Mouse (Mus musculus): Measurements from ENCODE around the gene Ctdsp1.

Gene Ctdsp1

GRCm38 (mm10) chr1:74390924-74391748, at the start of gene Ctdsp1:
Gene Ctdsp1 (plus strand): TSS chr1:74391509.
- DNase-seq, result peak; percentile 96

DNA sequence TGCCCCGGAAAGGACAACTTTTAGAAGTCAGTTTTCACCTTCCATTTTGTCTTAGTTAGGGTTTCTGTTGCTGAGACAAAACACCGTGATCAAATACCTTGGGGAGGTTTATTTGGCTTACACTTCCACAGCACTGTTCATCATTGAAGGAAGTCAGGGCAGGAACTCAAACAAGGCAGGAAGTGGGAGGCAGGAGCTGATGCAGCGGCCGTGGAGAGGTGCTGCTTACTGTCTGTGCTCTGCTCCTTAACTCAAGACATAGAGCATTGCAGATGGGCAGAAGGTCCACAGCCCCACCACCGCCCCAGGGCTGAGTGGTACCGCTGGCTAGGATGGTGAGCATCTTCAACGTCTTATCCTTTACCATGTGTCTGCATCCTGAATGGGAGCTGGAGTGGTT, 49.4 kb upstream of the Ctdsp1 start:
- DNase-seq, result no peak

DNA sequence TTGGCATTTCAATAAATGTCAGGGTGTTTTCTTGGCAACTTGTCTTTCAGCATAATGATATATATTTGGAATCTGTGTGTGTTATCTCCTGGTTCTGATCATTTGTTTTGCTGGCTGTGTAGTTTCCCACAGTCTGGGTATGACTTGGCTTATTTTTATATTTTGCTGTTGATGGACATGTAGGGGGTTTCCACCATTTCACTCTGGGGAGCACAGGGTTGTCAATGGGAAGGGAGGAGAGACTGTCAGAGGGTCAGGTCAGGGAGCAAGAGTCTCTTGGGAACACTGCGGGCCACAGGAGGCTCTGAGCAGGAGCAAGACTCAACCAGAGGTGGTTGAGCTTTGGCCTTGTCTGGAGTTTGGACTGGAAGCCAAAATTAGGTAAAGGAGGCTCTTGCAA, 49.0 kb upstream of the Ctdsp1 start:
- no peak for DNase-seq

DNA sequence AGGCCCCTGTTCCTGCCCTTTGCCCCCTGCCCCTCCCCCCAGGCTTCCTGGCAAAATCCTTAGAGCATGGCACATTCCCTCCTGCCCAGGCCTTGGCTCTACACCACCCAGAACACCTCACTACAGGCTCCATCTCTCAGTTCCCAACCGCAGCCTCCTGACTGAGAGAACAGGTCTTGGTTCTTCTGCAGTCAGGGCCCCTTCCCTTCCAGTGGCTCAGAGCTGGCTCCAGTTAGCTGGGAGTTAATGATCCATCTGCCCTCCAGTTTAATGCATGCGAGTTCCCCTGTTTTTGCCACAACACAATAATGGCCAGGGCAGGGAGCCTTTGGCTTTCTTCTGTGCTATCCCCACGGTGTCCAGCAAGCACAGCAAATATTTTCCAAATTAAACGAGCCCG, 48.1 kb upstream of the Ctdsp1 start:
- DNase-seq, result no peak

DNA sequence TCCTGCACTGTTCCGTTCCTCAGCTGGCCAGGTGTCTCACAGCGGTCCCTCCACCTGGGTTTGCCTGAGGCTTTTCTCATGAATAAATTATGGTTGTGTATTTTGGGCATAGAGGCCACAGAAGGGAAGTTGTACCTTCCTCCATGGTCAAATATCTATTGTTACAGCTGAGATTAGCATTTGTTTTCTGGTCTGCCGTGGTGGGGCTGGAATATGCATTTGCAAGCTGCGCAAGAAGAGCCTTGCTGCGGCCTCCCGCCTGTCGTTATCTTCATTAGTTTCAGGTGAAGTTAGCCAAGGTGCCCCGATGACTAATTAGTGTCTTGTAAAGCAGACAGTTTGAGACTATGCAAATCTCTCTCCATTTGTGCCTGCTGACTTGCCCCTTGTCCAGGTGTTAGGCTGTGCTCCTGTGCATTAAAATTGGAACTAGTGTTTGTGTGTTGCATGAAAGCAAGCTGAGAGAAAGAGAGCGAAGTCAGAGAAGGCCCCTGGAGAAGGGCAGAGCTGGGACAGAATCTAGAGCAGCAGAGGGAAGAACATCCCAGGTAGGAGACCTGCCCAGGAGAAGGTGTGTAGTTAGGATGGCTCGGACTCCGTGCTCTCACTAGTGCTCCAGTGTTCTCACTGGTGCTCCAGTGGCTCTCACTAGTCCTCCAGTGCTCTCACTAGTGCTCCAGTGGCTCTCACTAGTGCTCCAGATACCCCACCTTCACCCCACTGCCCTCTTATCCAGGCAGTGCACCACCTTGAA, 47.0 kb upstream of the Ctdsp1 start:
- DNase-seq, result no peak

GRCm38 (mm10) chr1:74351185-74351769, 40.0 kb upstream of the Ctdsp1 start:
- DNase-seq, result no peak

DNA sequence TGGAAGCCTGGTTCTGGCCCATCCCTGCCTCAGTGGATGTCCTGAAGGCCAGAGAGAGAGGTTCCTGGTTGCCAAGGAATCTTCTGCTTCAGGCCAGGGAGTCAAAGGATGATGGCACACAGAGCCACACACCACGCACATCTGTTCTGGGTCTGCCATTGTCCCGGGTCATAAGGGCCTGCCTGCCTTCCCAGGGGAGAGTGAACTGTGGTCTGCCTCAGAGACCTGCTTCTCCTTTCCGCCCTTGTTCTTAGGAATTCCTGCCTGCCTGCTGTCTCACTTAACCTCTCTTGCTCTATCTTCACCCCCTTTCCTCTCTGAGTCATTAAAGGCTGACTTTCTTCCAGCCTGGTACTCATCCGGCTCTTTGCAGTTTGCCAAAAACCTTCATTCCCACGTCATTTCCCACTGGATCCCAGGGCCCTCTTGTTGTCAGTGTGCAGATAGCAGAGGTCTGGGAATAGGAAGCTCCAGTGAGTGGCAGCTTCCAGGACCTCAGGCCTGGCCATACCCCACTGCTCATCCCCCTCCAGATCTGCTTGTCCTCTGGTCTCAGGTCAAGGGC, 38.7 kb upstream of the Ctdsp1 start:
- no peak for DNase-seq

DNA sequence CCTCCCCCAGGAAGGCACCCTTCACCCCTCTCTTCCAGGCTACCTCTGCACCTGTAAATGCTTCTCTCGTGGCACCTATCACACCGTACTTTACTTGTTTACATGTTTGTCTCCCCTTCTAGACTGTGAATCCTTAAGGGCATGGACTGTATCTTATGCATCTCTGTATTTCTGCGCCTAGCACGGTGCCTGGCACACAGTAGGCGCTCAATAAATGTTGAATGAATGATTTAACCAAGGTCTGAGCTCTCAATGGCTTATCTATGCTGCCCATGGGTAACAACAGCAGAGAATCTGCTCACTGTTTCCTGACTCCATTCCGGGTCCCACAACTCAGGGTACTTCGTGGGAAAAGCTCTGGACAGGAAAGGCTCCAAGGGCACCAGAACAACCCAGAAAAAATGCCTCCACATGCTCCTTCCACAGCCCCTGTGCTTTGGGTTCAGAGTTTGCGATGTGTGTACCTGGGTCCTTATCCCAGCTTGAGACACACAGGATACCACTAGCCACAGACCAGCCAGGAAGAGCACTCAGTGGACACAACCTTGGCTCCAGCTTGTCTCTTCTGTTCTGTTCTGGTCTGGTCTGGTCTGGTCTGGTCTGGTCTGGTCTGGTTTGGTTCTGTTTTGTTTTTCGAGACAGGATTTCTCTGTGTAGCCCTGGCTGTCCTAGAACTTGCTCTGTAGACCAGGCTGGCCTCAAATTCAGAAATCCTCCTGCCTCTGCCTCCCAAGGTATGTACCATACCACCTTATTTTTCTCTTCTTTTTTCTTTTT, 37.7 kb upstream of the Ctdsp1 start:
- no peak for DNase-seq

- DNase-seq, result no peak
These were observed 33.8 kb upstream of the Ctdsp1 start for GRCm38 (mm10) chr1:74357531-74357930.

DNA sequence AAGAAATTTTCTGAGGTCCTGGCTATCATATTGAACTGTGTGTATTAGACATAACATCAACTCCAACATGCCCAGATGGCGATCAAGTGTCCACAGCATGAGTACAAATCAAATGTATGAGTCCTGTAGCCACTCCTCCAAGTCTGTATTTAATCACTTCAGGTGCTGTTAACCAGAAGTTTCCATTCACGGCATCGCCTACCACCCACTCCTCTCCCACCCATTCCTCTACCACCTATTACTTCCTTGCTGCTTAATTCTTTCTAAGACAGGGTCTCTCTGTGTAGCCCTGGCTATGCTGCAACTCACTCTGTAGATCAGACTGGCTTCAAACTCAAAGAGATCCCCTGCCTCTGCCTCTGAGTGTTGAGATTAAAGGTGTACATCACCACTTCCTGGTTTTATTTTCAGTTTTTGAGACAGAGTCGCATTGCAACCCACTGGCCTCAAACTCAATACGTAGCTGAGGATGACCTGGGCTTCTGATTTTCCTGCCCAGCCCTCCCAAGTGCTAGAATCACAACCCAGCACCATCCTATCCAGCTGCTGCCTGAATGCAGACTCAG, 31.3 kb upstream of the Ctdsp1 start:
- no peak for DNase-seq

- peak; percentile 62 for DNase-seq
These were observed 29.5 kb upstream of the Ctdsp1 start, which contains the start of gene Catip for GRCm38 (mm10) chr1:74361812-74362211. Gene Catip (plus strand): TSS chr1:74362108.

- DNase-seq, result no peak
These were observed 28.7 kb upstream of the Ctdsp1 start for GRCm38 (mm10) chr1:74362325-74363229.

- no peak for DNase-seq
These were observed 27.9 kb upstream of the Ctdsp1 start for GRCm38 (mm10) chr1:74363437-74363836.

DNA sequence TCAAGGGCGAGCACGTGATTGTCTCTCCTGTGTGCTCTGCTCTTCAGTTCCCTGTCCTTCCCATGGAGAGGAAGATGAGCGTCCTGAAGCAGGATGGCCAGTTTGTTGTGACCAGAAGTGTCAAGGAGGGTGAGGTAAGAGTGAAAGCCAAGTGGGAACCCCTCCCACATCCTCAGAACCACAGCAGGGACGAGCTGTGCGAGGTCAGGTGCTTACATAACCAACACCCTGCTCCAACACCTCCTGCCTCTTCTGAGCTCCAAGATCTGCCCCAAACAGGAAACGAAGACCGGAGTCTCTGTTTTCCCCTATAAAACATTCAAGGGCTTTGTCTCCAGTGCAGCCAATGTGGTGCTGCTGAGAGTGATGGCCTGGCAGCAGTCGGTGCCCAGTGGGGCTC, 27.0 kb upstream of the Ctdsp1 start:
- no peak for DNase-seq

GRCm38 (mm10) chr1:74367886-74368645, 23.2 kb upstream of the Ctdsp1 start:
- DNase-seq, result peak; percentile 31

DNA sequence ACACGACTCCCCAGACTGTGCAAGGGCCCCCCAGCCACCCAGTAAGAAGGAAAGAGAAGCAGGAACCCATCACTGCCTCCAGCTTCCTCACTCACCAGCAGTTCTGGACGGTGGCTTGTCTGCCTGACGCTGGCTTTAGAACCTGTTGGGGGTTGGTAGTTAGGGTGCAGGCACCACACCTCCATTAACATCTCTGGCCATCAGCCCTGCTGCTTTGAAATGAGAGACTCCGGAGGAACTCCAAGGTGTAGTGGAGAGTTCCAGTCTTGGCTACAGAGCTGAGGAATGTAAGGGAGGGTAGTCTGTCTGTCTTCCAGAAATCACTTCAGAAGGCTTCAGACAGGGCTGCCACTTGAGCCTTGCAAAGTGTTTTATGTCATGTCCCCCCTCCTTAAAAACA, 21.3 kb upstream of the Ctdsp1 start:
- DNase-seq, result no peak

GRCm38 (mm10) chr1:74373372-74373771, 17.9 kb upstream of the Ctdsp1 start:
- no peak for DNase-seq

DNA sequence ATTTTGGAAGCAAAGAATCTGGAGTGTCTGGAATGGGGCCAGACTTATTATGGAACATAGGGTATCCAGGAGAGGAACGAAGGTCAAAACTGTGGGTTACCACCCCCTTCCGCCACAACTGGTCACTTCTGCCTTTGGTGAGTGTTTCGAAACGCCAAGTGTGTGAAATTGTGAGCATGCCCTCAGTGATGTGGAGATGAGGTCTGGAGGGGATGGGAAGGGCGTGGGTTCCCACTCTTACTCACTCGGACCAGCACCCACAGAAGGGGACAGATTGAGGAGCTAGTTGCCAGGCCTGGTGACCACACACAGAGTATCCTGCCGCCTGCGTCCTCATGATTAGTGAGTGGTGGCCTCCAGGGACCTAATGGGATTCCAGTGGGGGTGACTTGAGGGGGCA, 16.3 kb upstream of the Ctdsp1 start, which contains the start of gene Slc11a1:
Gene Slc11a1, plus strand, starts transcription at position 216 of the 400 bp plus-strand sequence.
- DNase-seq, result no peak

DNA sequence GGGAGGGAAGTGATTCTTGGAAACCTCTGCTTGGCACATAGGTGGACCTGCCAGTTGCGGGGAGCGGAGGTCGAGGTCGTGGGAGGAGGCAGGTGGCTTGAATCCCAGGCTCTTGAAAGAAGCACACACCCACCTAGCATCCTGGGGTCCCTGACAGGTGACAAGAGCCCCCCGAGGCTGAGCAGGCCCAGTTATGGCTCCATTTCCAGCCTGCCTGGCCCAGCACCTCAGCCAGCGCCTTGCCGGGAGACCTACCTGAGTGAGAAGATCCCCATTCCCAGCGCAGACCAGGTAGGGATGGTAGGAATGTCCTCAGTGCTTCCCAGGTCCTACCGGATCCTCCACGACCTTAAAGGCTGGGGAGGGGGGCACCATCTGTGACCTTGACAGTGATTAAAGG, 15.7 kb upstream of the Ctdsp1 start:
- DNase-seq, result no peak

- DNase-seq, result no peak
These were observed 14.9 kb upstream of the Ctdsp1 start for GRCm38 (mm10) chr1:74376396-74376795.
